Mouse (Mus musculus) kidney, adult 2 months (tissue): ENCODE data around the gene Slc4a4.

Experiments
- CTCF ChIP-seq: fragments of 200-500 bp; conservative IDR thresholded peaks from 2 replicates; pipeline ENCODE4 v1.5.1; 2011; ENCODE audit warnings: low read depth, mild to moderate bottlenecking, control low read depth, low read length, moderate library complexity, mixed read lengths; ENCODE audit not compliant: insufficient read depth, insufficient read length
- POLR2A ChIP-seq: fragments of 200-500 bp; IDR thresholded peaks from one replicate; pipeline ENCODE4 v1.6.1; 2011; ENCODE audit warnings: low read depth, low read length, control low read depth

- TF ChIP-seq POLR2A, result no peak
- no peak for TF ChIP-seq CTCF
Observed at GRCm38 (mm10) chr5:89151076-89151475, 264.5 kb downstream of the Slc4a4 start.
